Mouse (Mus musculus) heart, embryonic 15.5 days (tissue): Measurements from ENCODE around the gene Phactr1. TPM values are rescaled to one million over a fixed set of nuclear protein-coding genes. Genes with fewer than 3 reads are reported as not detected.

ENCODE experiments used
- ATAC-seq: fragments of 200-750 bp; cut with Nextera tagmentation; replicated peaks from 2 replicates; pipeline ENCODE4 v1.8.0; 2017; ENCODE audit warnings: low read depth, moderate TSS enrichment; ENCODE audit not compliant: insufficient number of reproducible peaks, insufficient read depth, low FRiP score
- H3K27ac ChIP-seq: fragments of 300-500 bp; sonication (generic); 2 replicates; pipeline ENCODE4 v1.5.1; 2015; ENCODE audit warnings: mild to moderate bottlenecking, inconsistent platforms
- H3K27me3 ChIP-seq: fragments of 300-500 bp; sonication (generic); 2 replicates; pipeline ENCODE4 v1.6.1; 2015; ENCODE audit warnings: inconsistent platforms
- H3K36me3 ChIP-seq: fragments of 300-500 bp; sonication (generic); 2 replicates; pipeline ENCODE4 v1.6.1; 2015; ENCODE audit warnings: mild to moderate bottlenecking, inconsistent platforms
- H3K4me1 ChIP-seq: fragments of 300-500 bp; sonication (generic); replicated peaks from 2 replicates; pipeline ENCODE4 v1.6.1; 2015; ENCODE audit warnings: inconsistent platforms
- H3K4me2 ChIP-seq: fragments of 300-500 bp; sonication (generic); 2 replicates; pipeline ENCODE4 v1.6.1; 2015; ENCODE audit warnings: inconsistent platforms, mild to moderate bottlenecking, moderate library complexity
- H3K4me3 ChIP-seq: fragments of 300-500 bp; sonication (generic); 2 replicates; pipeline ENCODE4 v1.5.1; 2015; ENCODE audit warnings: mild to moderate bottlenecking, inconsistent platforms
- H3K9ac ChIP-seq: fragments of 300-500 bp; sonication (generic); 2 replicates; pipeline ENCODE4 v1.6.1; 2015; ENCODE audit warnings: mild to moderate bottlenecking, inconsistent platforms
- H3K9me3 ChIP-seq: fragments of 300-500 bp; sonication (generic); replicated peaks from 2 replicates; pipeline ENCODE4 v1.6.1; 2016; ENCODE audit warnings: inconsistent platforms
- WGBS: fragments of 180-500 bp; shearing (Covaris S2); methylation state at CpG from one replicate; pipeline ENCODE4 v1.1.7; 2015; ENCODE audit warnings: mixed read lengths; 5-methylcytosine and 5-hydroxymethylcytosine counted together
- polyA plus RNA-seq: library from polyadenylated mRNA; unstranded; fragments of >200 nt; fragmentation: Nextera tagmentation; extraction: Ambion mirVana; gene quantifications from 2 replicates; pipeline ENCODE4 v1.2.1, GENCODE M21; 2015

Phactr1 gene
- polyA plus RNA-seq, 1 experiment from 2014 or later: 6.5 TPM

GRCm38 (mm10) chr13:42999287-42999686 lies 318.9 kb downstream of the Phactr1 start:
- H3K4me1 ChIP-seq: no peaks in the 10 kb centered on the region
- H3K4me2 ChIP-seq: no peak overlapping the region
- H3K9ac ChIP-seq: no peak overlapping the region
- no peak overlapping the region for H3K4me3 ChIP-seq
- H3K36me3 ChIP-seq: no peaks in the 10 kb centered on the region
- 66% methylated on average over 3 of the region's 3 CpGs for WGBS
- H3K27ac ChIP-seq: no peak overlapping the region
- H3K27me3 ChIP-seq: no peaks in the 10 kb centered on the region
- no peaks in the 10 kb centered on the region for H3K9me3 ChIP-seq
- ATAC-seq: no peak

DNA sequence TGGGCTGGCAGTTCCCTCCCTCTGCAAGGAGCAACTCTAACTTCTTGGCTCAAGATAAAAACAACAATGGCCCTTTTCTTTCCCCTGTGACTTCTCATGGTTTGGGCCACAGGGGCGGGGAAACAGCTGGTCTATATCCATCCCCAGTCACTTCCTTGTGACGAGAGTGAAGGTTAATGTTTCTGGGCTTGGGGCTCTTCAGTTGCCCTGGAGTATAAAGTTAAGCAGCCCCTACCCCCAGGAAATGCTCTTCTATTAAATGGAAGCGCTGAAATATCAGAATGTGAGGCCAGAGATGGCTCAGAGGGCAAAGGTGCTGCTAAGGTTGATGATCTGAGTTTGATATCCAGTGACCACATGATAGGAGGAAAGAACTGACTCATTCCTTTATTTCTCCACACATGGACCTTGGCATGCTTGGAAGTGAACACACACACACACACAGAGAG lies 324.7 kb downstream of the Phactr1 start:
- no peaks in the 10 kb centered on the region for H3K36me3 ChIP-seq
- ATAC-seq: 0 out of 2 replicates have a peak, but pooled peaks have one; percentile 39
- H3K27ac ChIP-seq: peak overlapping the region; percentile 58
- no peak overlapping the region for H3K4me2 ChIP-seq
- H3K27me3 ChIP-seq: no peaks in the 10 kb centered on the region
- H3K4me1 ChIP-seq: 0 out of 2 replicates have a peak, but pooled peaks cover 5% of the 10 kb centered on the region
- no peak overlapping the region for H3K9ac ChIP-seq
- no peak overlapping the region for H3K4me3 ChIP-seq
- WGBS: 26% methylated on average over 3 of the region's 3 CpGs
- H3K9me3 ChIP-seq: no peaks in the 10 kb centered on the region

GRCm38 (mm10) chr13:43008466-43008865 lies 328.0 kb downstream of the Phactr1 start:
- Histone ChIP-seq H3K4me2 (no peak overlapping the region), H3K9me3 (no peaks in the 10 kb centered on the region), H3K4me1 (peaks cover 12% of the 10 kb centered on the region), H3K36me3 (no peaks in the 10 kb centered on the region), H3K27me3 (no peaks in the 10 kb centered on the region), H3K27ac (no peak overlapping the region), H3K9ac (no peak overlapping the region), H3K4me3 (no peak overlapping the region)
- no peak for ATAC-seq
- WGBS: 68% methylated on average over 5 of the region's 5 CpGs

GRCm38 (mm10) chr13:43009596-43009995 lies 329.2 kb downstream of the Phactr1 start:
- Histone ChIP-seq H3K4me2 (no peak overlapping the region), H3K4me1 (peaks cover 12% of the 10 kb centered on the region), H3K27ac (no peak overlapping the region), H3K27me3 (no peaks in the 10 kb centered on the region), H3K9ac (no peak overlapping the region), H3K9me3 (no peaks in the 10 kb centered on the region), H3K36me3 (no peaks in the 10 kb centered on the region), H3K4me3 (no peak overlapping the region)
- WGBS: 81% methylated on average over 3 of the region's 3 CpGs
- ATAC-seq: no peak

DNA sequence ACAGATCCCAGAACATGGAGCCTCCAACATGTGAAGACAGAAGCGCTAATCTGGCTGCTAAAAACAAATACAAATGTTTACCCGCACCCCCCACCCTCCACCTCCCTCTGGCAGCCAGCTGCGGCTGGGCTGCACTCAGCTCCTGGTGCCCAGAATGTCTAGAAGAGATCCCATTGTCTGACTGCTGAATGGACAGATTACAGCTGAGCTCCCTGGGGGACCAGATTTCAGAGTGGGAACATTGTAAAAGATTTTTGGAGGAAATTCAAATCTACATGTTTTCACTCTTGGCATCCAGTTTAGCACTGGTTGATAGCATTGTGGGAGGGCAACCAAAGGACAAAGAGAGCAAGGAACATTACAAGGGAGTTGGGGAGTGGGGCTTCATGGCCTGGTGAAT lies 331.1 kb downstream of the Phactr1 start:
- no peaks in the 10 kb centered on the region for H3K36me3 ChIP-seq
- WGBS: 39% methylated on average over 3 of the region's 3 CpGs
- H3K9me3 ChIP-seq: no peaks in the 10 kb centered on the region
- H3K27ac ChIP-seq: no peak overlapping the region
- no peak overlapping the region for H3K4me3 ChIP-seq
- H3K4me2 ChIP-seq: no peak overlapping the region
- no peaks in the 10 kb centered on the region for H3K27me3 ChIP-seq
- ATAC-seq: no peak
- H3K9ac ChIP-seq: no peak overlapping the region
- peaks cover 7% of the 10 kb centered on the region for H3K4me1 ChIP-seq

GRCm38 (mm10) chr13:43013984-43014383 lies 333.6 kb downstream of the Phactr1 start:
- H3K9ac ChIP-seq: no peak overlapping the region

GRCm38 (mm10) chr13:43015768-43016167 lies 335.3 kb downstream of the Phactr1 start:
- ATAC-seq: no peak
- no peaks in the 10 kb centered on the region for H3K9me3 ChIP-seq
- WGBS: 79% methylated on average over 6 of the region's 6 CpGs
- H3K27me3 ChIP-seq: no peaks in the 10 kb centered on the region
- H3K4me2 ChIP-seq: no peak overlapping the region
- no peak overlapping the region for H3K4me3 ChIP-seq
- peaks cover 7% of the 10 kb centered on the region for H3K4me1 ChIP-seq
- no peak overlapping the region for H3K27ac ChIP-seq
- no peaks in the 10 kb centered on the region for H3K36me3 ChIP-seq
- H3K9ac ChIP-seq: no peak overlapping the region

More at GRCm38 (mm10) chr13:43013984-43014383, 333.6 kb downstream of the Phactr1 start:
- ATAC-seq: no peak
- Histone ChIP-seq H3K27ac (no peak overlapping the region), H3K36me3 (no peaks in the 10 kb centered on the region), H3K4me1 (peaks cover 7% of the 10 kb centered on the region), H3K27me3 (no peaks in the 10 kb centered on the region), H3K4me3 (no peak overlapping the region), H3K9me3 (no peaks in the 10 kb centered on the region), H3K4me2 (no peak overlapping the region)
- WGBS: 89% methylated on average over 4 of the region's 4 CpGs

DNA sequence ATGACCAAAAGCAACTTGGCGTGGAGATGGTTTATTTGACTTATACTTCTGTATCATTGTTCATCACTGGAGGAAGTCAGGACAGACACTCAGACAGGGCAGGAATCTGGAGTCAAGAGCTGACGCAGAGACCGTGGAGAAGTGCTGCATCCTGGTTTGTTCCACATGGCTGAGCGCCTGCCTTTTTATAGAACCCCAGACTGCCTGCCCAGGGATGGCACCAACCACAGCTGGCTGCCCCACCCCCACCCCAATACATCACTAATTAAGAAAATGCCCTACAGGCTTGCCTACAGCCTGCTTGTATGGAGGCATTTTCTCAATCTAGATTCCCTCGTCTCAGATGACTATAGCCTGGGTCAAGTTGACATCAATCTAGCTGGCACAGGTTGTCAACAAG lies 338.4 kb downstream of the Phactr1 start:
- no peaks in the 10 kb centered on the region for H3K4me1 ChIP-seq
- H3K9me3 ChIP-seq: no peaks in the 10 kb centered on the region
- no peak overlapping the region for H3K9ac ChIP-seq
- no peaks in the 10 kb centered on the region for H3K27me3 ChIP-seq
- no peak overlapping the region for H3K27ac ChIP-seq
- no peak overlapping the region for H3K4me3 ChIP-seq
- no peaks in the 10 kb centered on the region for H3K36me3 ChIP-seq
- no peak for ATAC-seq
- WGBS: 66% methylated on average over 5 of the region's 5 CpGs
- H3K4me2 ChIP-seq: no peak overlapping the region

DNA sequence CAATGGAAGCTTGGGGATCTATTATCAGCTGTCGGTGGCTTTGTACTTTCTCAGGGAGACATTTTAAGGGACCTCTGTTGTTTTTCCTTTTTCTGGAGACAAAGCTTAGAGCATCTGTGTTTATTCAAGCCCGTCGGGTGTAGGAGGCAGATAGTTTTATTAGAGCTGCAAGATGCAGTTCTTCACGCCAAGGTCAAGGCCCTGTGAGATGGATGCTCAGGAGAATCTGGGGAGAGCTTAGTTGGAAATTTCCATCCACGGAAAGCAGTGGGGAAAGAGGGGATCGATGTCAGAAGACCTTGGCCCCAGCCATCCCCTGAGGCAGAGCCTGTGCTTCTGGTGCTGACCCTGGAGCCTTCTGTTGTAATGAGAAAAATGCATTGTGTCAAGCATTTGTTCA lies 340.6 kb downstream of the Phactr1 start:
- H3K27ac ChIP-seq: no peak overlapping the region
- no peak overlapping the region for H3K4me3 ChIP-seq
- H3K4me1 ChIP-seq: no peaks in the 10 kb centered on the region
- no peak for ATAC-seq
- H3K36me3 ChIP-seq: no peaks in the 10 kb centered on the region
- 68% methylated on average over 6 of the region's 6 CpGs for WGBS
- H3K27me3 ChIP-seq: no peaks in the 10 kb centered on the region
- no peak overlapping the region for H3K9ac ChIP-seq
- H3K4me2 ChIP-seq: no peak overlapping the region
- no peaks in the 10 kb centered on the region for H3K9me3 ChIP-seq

- no peaks in the 10 kb centered on the region for H3K4me1 ChIP-seq
- no peaks in the 10 kb centered on the region for H3K27me3 ChIP-seq
- H3K9me3 ChIP-seq: no peaks in the 10 kb centered on the region
- H3K4me2 ChIP-seq: no peak overlapping the region
- H3K4me3 ChIP-seq: no peak overlapping the region
- ATAC-seq: no peak
- no peak overlapping the region for H3K27ac ChIP-seq
- 79% methylated on average over 5 of the region's 5 CpGs for WGBS
- H3K36me3 ChIP-seq: no peaks in the 10 kb centered on the region
- no peak overlapping the region for H3K9ac ChIP-seq
Observed at GRCm38 (mm10) chr13:43023005-43023404, 342.6 kb downstream of the Phactr1 start.

- ATAC-seq: no peak
- Histone ChIP-seq H3K4me2 (no peak overlapping the region), H3K9ac (no peak overlapping the region), H3K4me3 (no peak overlapping the region), H3K9me3 (no peaks in the 10 kb centered on the region), H3K27ac (no peak overlapping the region), H3K4me1 (no peaks in the 10 kb centered on the region), H3K36me3 (no peaks in the 10 kb centered on the region), H3K27me3 (no peaks in the 10 kb centered on the region)
- 76% methylated on average over 1 of the region's 1 CpGs for WGBS
Observed at GRCm38 (mm10) chr13:43027568-43027967, 347.1 kb downstream of the Phactr1 start.

GRCm38 (mm10) chr13:43030222-43030621 lies 349.8 kb downstream of the Phactr1 start:
- Histone ChIP-seq H3K4me1 (no peaks in the 10 kb centered on the region), H3K9me3 (no peaks in the 10 kb centered on the region), H3K4me3 (no peak overlapping the region), H3K9ac (no peak overlapping the region), H3K27me3 (no peaks in the 10 kb centered on the region), H3K27ac (no peak overlapping the region), H3K36me3 (no peaks in the 10 kb centered on the region), H3K4me2 (no peak overlapping the region)
- WGBS: 80% methylated on average over 2 of the region's 2 CpGs
- no peak for ATAC-seq
